8 mouse cellular contexts compared by ENCODE assay signal in the genomic region with DNA sequence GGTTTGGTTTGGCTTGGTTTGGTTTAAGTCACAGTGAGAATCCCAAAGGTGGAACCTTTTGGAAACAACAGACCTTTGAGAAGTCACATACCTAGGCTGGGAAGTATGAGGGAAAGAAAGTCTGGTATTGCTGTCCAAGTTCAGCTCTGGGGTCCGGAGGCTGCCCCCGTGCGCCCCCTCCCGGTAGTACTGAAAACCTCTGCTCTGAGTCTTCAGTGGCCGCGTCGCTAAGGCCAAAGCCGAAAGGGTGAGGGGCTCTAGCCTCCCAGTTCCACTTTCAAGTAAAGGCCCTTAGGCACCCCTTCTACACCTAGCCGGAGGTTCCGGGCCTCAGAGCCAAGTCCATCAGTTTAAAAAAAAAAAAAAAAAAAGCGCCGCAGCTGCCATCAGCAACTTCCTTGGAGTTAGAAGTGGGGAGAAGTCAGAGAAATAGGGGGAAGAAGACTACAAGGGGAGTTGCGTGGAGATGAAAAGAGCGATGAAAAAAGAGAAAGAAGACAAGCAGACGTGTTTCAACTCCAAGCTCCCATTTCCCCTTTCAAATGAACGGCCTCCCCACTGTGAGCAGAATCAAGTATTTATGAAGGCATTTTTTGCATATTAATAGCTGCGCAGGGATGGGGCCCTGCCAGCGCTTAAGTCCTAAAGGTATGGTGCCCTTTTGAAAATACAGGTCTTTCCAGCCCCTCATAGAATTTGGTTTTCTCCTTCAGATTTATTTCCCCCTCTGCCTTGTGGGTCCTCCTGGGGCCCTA.
DNase-seq lines count a peak whose midpoint lies in the region; ATAC-seq lines count a peak whose summit lies in the region.

No protein-coding gene starts in this region.

- H3K27ac ChIP-seq in lung, embryonic 16.5 days (ENCODE audit: low read length), result no peak overlapping the region

- ATAC-seq in CD4-positive, CD25-positive, alpha-beta regulatory T cell, adult 4 months, result peak; percentile 79
- peak; percentile 57; the same call in 1 of the 2 replicates for ATAC-seq in erythroid progenitor cell, adult 5-6 weeks (replicated peaks; ENCODE audit: low FRiP score, poor library complexity, severe bottlenecking)
- ATAC-seq in lung, embryonic 16.5 days (ENCODE audit: low read depth), result peak; percentile 31; the same call in 1 of the 2 replicates

- H3K27me3 ChIP-seq in lung, embryonic 16.5 days (ENCODE audit: control insufficient read depth, insufficient read depth, low read depth, low read length), result no peaks in the 10 kb centered on the region

- peaks cover 16% of the 10 kb centered on the region for H3K4me1 ChIP-seq in lung, embryonic 16.5 days (replicated peaks; ENCODE audit: control insufficient read depth, insufficient read depth, low read length)

- DNase-seq in brain, adult 2 months (ENCODE audit: low read depth, low spot score), result peak; percentile 60
- DNase-seq in heart, postnatal 10 days, result peak; percentile 70 to 82
- peak; percentile 50 to 89 for DNase-seq in kidney, postnatal 36 days
- DNase-seq in ovary, adult 18-20 months (ENCODE audit: low spot score), result peak; percentile 30
- DNase-seq in thymus, postnatal 10 days (ENCODE audit: low spot score in 2 of 2), result peak; percentile 27 to 70

- 15% methylated on average over 18 of the region's 18 CpGs for WGBS in lung, embryonic 16.5 days

- H3K9me3 ChIP-seq in lung, embryonic 16.5 days (ENCODE audit: control insufficient read depth, low read length), result no peaks in the 10 kb centered on the region

- intact Hi-C loops in heart, postnatal 10 days (cut with DNase I), result loop anchor here (1.0 to 5.0 kb wide), 3 partner anchors 102 to 338 kb away; a partner anchor contains a TSS

- peak overlapping the region; percentile 49 for H3K4me2 ChIP-seq in lung, embryonic 16.5 days (ENCODE audit: low read depth, low read length)

- no peak overlapping the region for H3K9ac ChIP-seq in lung, embryonic 16.5 days (ENCODE audit: low read length)

- H3K4me3 ChIP-seq in lung, embryonic 16.5 days (ENCODE audit: low read length), result 0 out of 2 replicates have a peak overlapping the region, but pooled peaks have one; percentile 12

- H3K36me3 ChIP-seq in lung, embryonic 16.5 days (ENCODE audit: control insufficient read depth, insufficient read depth, low read length), result no peaks in the 10 kb centered on the region
